Mouse (Mus musculus) adrenal gland, postnatal 14 days (tissue): ENCODE results near the gene Zmiz2. TPM values are rescaled to one million over a fixed set of nuclear protein-coding genes. Genes with fewer than 3 reads are reported as not detected.
A peak's percentile ranks its signal among the peaks of the same experiment; 100 is the strongest.
"Not testable (repeated sequence)": the region's sequence is repeated elsewhere in the genome, so short reads cannot be mapped to it uniquely, and the experiment has no call there.

Source experiments
- DNase-seq: peaks from one replicate; pipeline ENCODE4 v3.0.0; 2021; ENCODE audit warnings: mixed read lengths
- total RNA-seq: library from RNA; stranded (reverse); gene quantifications from 2 replicates; pipeline ENCODE4 v1.2.3, GENCODE M21; 2021

The Zmiz2 gene
- total RNA-seq, 1 experiment from 2014 or later = 44.7 TPM

- no peak for DNase-seq
Observed at GRCm38 (mm10) chr11:6398141-6398540, 9.3 kb downstream of the Zmiz2 start.

- peak; percentile 92 for DNase-seq
Observed at GRCm38 (mm10) chr11:6402515-6403510, 13.9 kb downstream of the Zmiz2 start.

GRCm38 (mm10) chr11:6403830-6404405 lies 15.0 kb downstream of the Zmiz2 start:
- no peak for DNase-seq

- peak; percentile 51 for DNase-seq
Observed at GRCm38 (mm10) chr11:6404699-6405566, 16.1 kb downstream of the Zmiz2 start.

- peak; percentile 72 for DNase-seq
Observed at GRCm38 (mm10) chr11:6405591-6406081, 16.8 kb downstream of the Zmiz2 start.

- DNase-seq = peak; percentile 88
Observed at GRCm38 (mm10) chr11:6406251-6407161, 17.6 kb downstream of the Zmiz2 start.

- no peak for DNase-seq
Observed at GRCm38 (mm10) chr11:6407162-6407621, 18.3 kb downstream of the Zmiz2 start.

GRCm38 (mm10) chr11:6410050-6410602 lies 21.3 kb downstream of the Zmiz2 start:
- no peak for DNase-seq

GRCm38 (mm10) chr11:6410755-6411154 lies 21.9 kb downstream of the Zmiz2 start:
- DNase-seq = not testable (repeated sequence)

GRCm38 (mm10) chr11:6411684-6412083 lies 22.8 kb downstream of the Zmiz2 start:
- peak; percentile 92 for DNase-seq

- DNase-seq = no peak
Observed at GRCm38 (mm10) chr11:6413264-6413663, 24.4 kb downstream of the Zmiz2 start.

GRCm38 (mm10) chr11:6414751-6415550 lies 26.1 kb downstream of the Zmiz2 start, which contains the start of gene Ppia:
TSS of gene Ppia (plus strand) at chr11:6415443.
- DNase-seq = no peak

GRCm38 (mm10) chr11:6415551-6416404 lies 26.9 kb downstream of the Zmiz2 start:
- DNase-seq = peak; percentile 99

GRCm38 (mm10) chr11:6416405-6417034 lies 27.6 kb downstream of the Zmiz2 start:
- DNase-seq = peak; percentile 92

GRCm38 (mm10) chr11:6417069-6417468 lies 28.2 kb downstream of the Zmiz2 start:
- DNase-seq = no peak

- no peak for DNase-seq
Observed at GRCm38 (mm10) chr11:6417490-6417889, 28.6 kb downstream of the Zmiz2 start.

GRCm38 (mm10) chr11:6418751-6419150 lies 29.9 kb downstream of the Zmiz2 start:
- DNase-seq = no peak

- not testable (repeated sequence) for DNase-seq
Observed at GRCm38 (mm10) chr11:6419156-6419555, 30.3 kb downstream of the Zmiz2 start.
